Mouse (Mus musculus) embryonic facial prominence, embryonic 15.5 days (tissue): ENCODE results near the gene Cyp4a31. TPM values are rescaled to one million over a fixed set of nuclear protein-coding genes. Genes with fewer than 3 reads are reported as not detected.
"Not testable (repeated sequence)": the region's sequence is repeated elsewhere in the genome, so short reads cannot be mapped to it uniquely, and the experiment has no call there.

Source experiments
- ATAC-seq: fragments of 200-750 bp; cut with Nextera tagmentation; 2 replicates; pipeline ENCODE4 v1.8.0; 2017; ENCODE audit warnings: low read depth, moderate TSS enrichment; ENCODE audit not compliant: insufficient number of reproducible peaks, low FRiP score, low TSS enrichment
- H3K27ac ChIP-seq: fragments of 300-500 bp; sonication (generic); replicated peaks from 2 replicates; pipeline ENCODE4 v1.5.1; 2015; ENCODE audit warnings: mild to moderate bottlenecking, inconsistent platforms
- H3K27me3 ChIP-seq: fragments of 300-500 bp; sonication (generic); 2 replicates; pipeline ENCODE4 v1.6.1; 2015; ENCODE audit warnings: inconsistent platforms
- H3K36me3 ChIP-seq: fragments of 300-500 bp; sonication (generic); 2 replicates; pipeline ENCODE4 v1.6.1; 2015; ENCODE audit warnings: mild to moderate bottlenecking, inconsistent platforms
- H3K4me1 ChIP-seq: fragments of 300-500 bp; sonication (generic); 2 replicates; pipeline ENCODE4 v1.6.1; 2015; ENCODE audit warnings: inconsistent platforms
- H3K4me2 ChIP-seq: fragments of 300-500 bp; sonication (generic); replicated peaks from 2 replicates; pipeline ENCODE4 v1.6.1; 2015; ENCODE audit warnings: mild to moderate bottlenecking, inconsistent platforms
- H3K4me3 ChIP-seq: fragments of 300-500 bp; sonication (generic); replicated peaks from 2 replicates; pipeline ENCODE4 v1.5.1; 2015; ENCODE audit warnings: mild to moderate bottlenecking, inconsistent platforms
- H3K9ac ChIP-seq: fragments of 300-500 bp; sonication (generic); 2 replicates; pipeline ENCODE4 v1.6.1; 2015; ENCODE audit warnings: inconsistent platforms
- H3K9me3 ChIP-seq: fragments of 300-500 bp; sonication (generic); replicated peaks from 2 replicates; pipeline ENCODE4 v1.6.1; 2016; ENCODE audit warnings: inconsistent platforms
- WGBS: fragments of 180-500 bp; shearing (Covaris S2); methylation state at CpG from one replicate; pipeline ENCODE4 v1.1.7; 2015; 5-methylcytosine and 5-hydroxymethylcytosine counted together
- polyA plus RNA-seq: library from polyadenylated mRNA; unstranded; fragments of >200 nt; fragmentation: Nextera tagmentation; extraction: Ambion mirVana; gene quantifications from 2 replicates; pipeline ENCODE4 v1.2.1, GENCODE M21; 2015

The Cyp4a31 gene
- polyA plus RNA-seq, 1 experiment from 2014 or later, result not detected

- 74% methylated on average over 6 of the region's 6 CpGs for WGBS
- not testable (repeated sequence) for H3K27me3 ChIP-seq, H3K27ac ChIP-seq, H3K4me2 ChIP-seq, H3K4me1 ChIP-seq, H3K9ac ChIP-seq, H3K9me3 ChIP-seq, H3K4me3 ChIP-seq, H3K36me3 ChIP-seq, ATAC-seq
These were observed 1.2 kb downstream of the Cyp4a31 start for GRCm38 (mm10) chr4:115564469-115565225.

GRCm38 (mm10) chr4:115575255-115575654 lies 11.8 kb downstream of the Cyp4a31 start:
- no peaks in the 10 kb centered on the region for H3K36me3 ChIP-seq
- no peaks in the 10 kb centered on the region for H3K27me3 ChIP-seq
- no peak overlapping the region for H3K9ac ChIP-seq
- no peaks in the 10 kb centered on the region for H3K9me3 ChIP-seq
- WGBS, result 79% methylated on average over 3 of the region's 3 CpGs
- no peaks in the 10 kb centered on the region for H3K4me1 ChIP-seq
- H3K27ac ChIP-seq, result no peak overlapping the region
- H3K4me2 ChIP-seq, result no peak overlapping the region
- H3K4me3 ChIP-seq, result no peak overlapping the region
- no peak for ATAC-seq

- no peak for ATAC-seq
- WGBS, result 75% methylated on average over 2 of the region's 2 CpGs
- Histone ChIP-seq H3K27me3 (no peaks in the 10 kb centered on the region), H3K4me2 (no peak overlapping the region), H3K27ac (no peak overlapping the region), H3K9ac (no peak overlapping the region), H3K36me3 (no peaks in the 10 kb centered on the region), H3K4me1 (no peaks in the 10 kb centered on the region), H3K9me3 (no peaks in the 10 kb centered on the region), H3K4me3 (no peak overlapping the region)
These were observed 12.3 kb downstream of the Cyp4a31 start for GRCm38 (mm10) chr4:115575776-115576175.

- no peak for ATAC-seq
- H3K4me1 ChIP-seq, result no peaks in the 10 kb centered on the region
- H3K4me3 ChIP-seq, result no peak overlapping the region
- no peak overlapping the region for H3K27ac ChIP-seq
- H3K9me3 ChIP-seq, result no peaks in the 10 kb centered on the region
- H3K4me2 ChIP-seq, result no peak overlapping the region
- H3K9ac ChIP-seq, result no peak overlapping the region
- H3K27me3 ChIP-seq, result no peaks in the 10 kb centered on the region
- H3K36me3 ChIP-seq, result no peaks in the 10 kb centered on the region
These were observed 19.6 kb downstream of the Cyp4a31 start for GRCm38 (mm10) chr4:115583036-115583435.

- WGBS, result 91% methylated on average over 1 of the region's 1 CpGs
- Histone ChIP-seq H3K4me3 (no peak overlapping the region), H3K4me1 (no peaks in the 10 kb centered on the region), H3K4me2 (no peak overlapping the region), H3K27ac (no peak overlapping the region), H3K27me3 (no peaks in the 10 kb centered on the region), H3K9ac (no peak overlapping the region), H3K9me3 (no peaks in the 10 kb centered on the region), H3K36me3 (no peaks in the 10 kb centered on the region)
- ATAC-seq, result no peak
These were observed 32.9 kb downstream of the Cyp4a31 start for GRCm38 (mm10) chr4:115596357-115596756.

- H3K9me3 ChIP-seq, result no peaks in the 10 kb centered on the region
- WGBS, result 86% methylated on average over 2 of the region's 2 CpGs
- no peaks in the 10 kb centered on the region for H3K4me1 ChIP-seq
- H3K9ac ChIP-seq, result no peak overlapping the region
- no peak for ATAC-seq
- H3K4me3 ChIP-seq, result no peak overlapping the region
- H3K27ac ChIP-seq, result no peak overlapping the region
- H3K27me3 ChIP-seq, result no peaks in the 10 kb centered on the region
- H3K36me3 ChIP-seq, result no peaks in the 10 kb centered on the region
- H3K4me2 ChIP-seq, result no peak overlapping the region
These were observed 33.4 kb downstream of the Cyp4a31 start for GRCm38 (mm10) chr4:115596824-115597336.

- H3K36me3 ChIP-seq, H3K9ac ChIP-seq, H3K9me3 ChIP-seq, H3K4me3 ChIP-seq, H3K27me3 ChIP-seq, H3K4me1 ChIP-seq, ATAC-seq, H3K27ac ChIP-seq, H3K4me2 ChIP-seq: not testable (repeated sequence)
- 89% methylated on average over 8 of the region's 8 CpGs for WGBS
These were observed 37.2 kb downstream of the Cyp4a31 start, which contains the start of gene Cyp4a32 for GRCm38 (mm10) chr4:115600611-115601010. Gene Cyp4a32 (plus strand): TSS chr4:115600969.

GRCm38 (mm10) chr4:115614005-115614404 lies 50.6 kb downstream of the Cyp4a31 start:
- no peak overlapping the region for H3K9ac ChIP-seq
- no peak overlapping the region for H3K4me3 ChIP-seq
- no peak for ATAC-seq
- no peak overlapping the region for H3K4me2 ChIP-seq
- no peaks in the 10 kb centered on the region for H3K4me1 ChIP-seq
- no peak overlapping the region for H3K27ac ChIP-seq
- H3K9me3 ChIP-seq, result no peaks in the 10 kb centered on the region
- no peaks in the 10 kb centered on the region for H3K27me3 ChIP-seq
- H3K36me3 ChIP-seq, result no peaks in the 10 kb centered on the region

- WGBS, result 94% methylated on average over 3 of the region's 3 CpGs
- H3K27me3 ChIP-seq, H3K4me2 ChIP-seq, H3K4me3 ChIP-seq, H3K36me3 ChIP-seq, H3K4me1 ChIP-seq, H3K9me3 ChIP-seq, H3K27ac ChIP-seq, H3K9ac ChIP-seq, ATAC-seq: not testable (repeated sequence)
These were observed 62.1 kb downstream of the Cyp4a31 start for GRCm38 (mm10) chr4:115625560-115625959.

Other genes with a start within 250 kb of the Cyp4a31 start
- 2.3 and 5.3 TPM in 2 replicates for gene Cyp4a12b, start 152.0 kb upstream of the Cyp4a31 start, polyA plus RNA-seq
- not detected in 2 replicates for gene Cyp4a30b, start 111.0 kb upstream of the Cyp4a31 start, polyA plus RNA-seq
- not detected in 2 replicates for gene Cyp4a14, start 67.5 kb upstream of the Cyp4a31 start, polyA plus RNA-seq
- not detected in 2 replicates for gene Cyp4a10, start 45.4 kb upstream of the Cyp4a31 start, polyA plus RNA-seq
- gene Cyp4a32, start 37.3 kb downstream of the Cyp4a31 start, polyA plus RNA-seq, result not detected in 2 replicates
- gene Cyp4b1, start 84.1 kb downstream of the Cyp4a31 start, polyA plus RNA-seq, result 4.3 and 4.4 TPM in 2 replicates
- 41.1 and 45.7 TPM in 2 replicates for gene Efcab14, start 174.1 kb downstream of the Cyp4a31 start, polyA plus RNA-seq
- gene Tex38, start 217.4 kb downstream of the Cyp4a31 start, polyA plus RNA-seq, result 0.35 TPM in 2 replicates
- gene Atpaf1, start 221.2 kb downstream of the Cyp4a31 start, polyA plus RNA-seq, result 49.6 and 51.1 TPM in 2 replicates